Mouse (Mus musculus): ENCODE results near the gene Snf8. TPM values are rescaled to one million over a fixed set of nuclear protein-coding genes. Genes with fewer than 3 reads are reported as not detected.
A peak's percentile ranks its signal among the peaks of the same experiment; 100 is the strongest.

Gene Snf8
- polyA plus RNA-seq, 1 experiment: 28.7 TPM

GRCm38 (mm10) chr11:96092674-96093291 lies 58.1 kb downstream of the Snf8 start:
- Histone ChIP-seq H3K27me3 (ENCODE audit: control insufficient read depth, insufficient read depth, low read length) (no peaks in the 10 kb centered on the region), H3K27ac (ENCODE audit: control insufficient read depth, insufficient read depth, low read length) (no peak overlapping the region), H3K4me3 (ENCODE audit: control insufficient read depth, insufficient read depth, low read length) (no peak overlapping the region), H3K4me1 (replicated peaks; ENCODE audit: control insufficient read depth, insufficient read depth, low read length) (no peaks in the 10 kb centered on the region), H3K36me3 (ENCODE audit: control insufficient read depth, insufficient read depth, low read length) (no peaks in the 10 kb centered on the region)
- no peak for DNase-seq
- TF ChIP-seq CTCF (IDR thresholded peaks at IDR 0.05; ENCODE audit: borderline replicate concordance, control insufficient read depth, extremely low read depth, insufficient read depth, low read length, poor library complexity) (no peak), POLR2A (IDR thresholded peaks at IDR 0.05; ENCODE audit: control insufficient read depth, extremely low read depth, insufficient read depth, low read length, poor library complexity) (no peak)
- 50% methylated on average over 7 of the region's 7 CpGs for WGBS

- H3K4me3 ChIP-seq (ENCODE audit: control insufficient read depth, insufficient read depth, low read length): no peak overlapping the region
- no peak overlapping the region; the same call in 1 of the 2 replicates for H3K27ac ChIP-seq (ENCODE audit: control insufficient read depth, insufficient read depth, low read length)
- WGBS: 5% methylated on average over 3 of the region's 3 CpGs
- H3K4me1 ChIP-seq (replicated peaks; ENCODE audit: control insufficient read depth, insufficient read depth, low read length): no peaks in the 10 kb centered on the region
- no peaks in the 10 kb centered on the region for H3K36me3 ChIP-seq (ENCODE audit: control insufficient read depth, insufficient read depth, low read length)
- TF ChIP-seq CTCF (IDR thresholded peaks at IDR 0.05; ENCODE audit: borderline replicate concordance, control insufficient read depth, extremely low read depth, insufficient read depth, low read length, poor library complexity) (no peak), POLR2A (IDR thresholded peaks at IDR 0.05; ENCODE audit: control insufficient read depth, extremely low read depth, insufficient read depth, low read length, poor library complexity) (no peak)
- peak; percentile 35 for DNase-seq
- no peaks in the 10 kb centered on the region for H3K27me3 ChIP-seq (ENCODE audit: control insufficient read depth, insufficient read depth, low read length)
Measured at GRCm38 (mm10) chr11:96093361-96093760, 58.7 kb downstream of the Snf8 start.

Other genes starting within 250 kb of the Snf8 start
- gene Phospho1, start 210.4 kb upstream of the Snf8 start, polyA plus RNA-seq (2012; rRNA removed): 24.9 and 42.7 TPM in 2 replicates
- 28.6 and 32.5 TPM in 2 replicates for gene Gngt2, start 197.7 kb upstream of the Snf8 start, polyA plus RNA-seq (2012; rRNA removed)
- gene Abi3, start 192.4 kb upstream of the Snf8 start, polyA plus RNA-seq (2012; rRNA removed): 606 and 690 TPM in 2 replicates
- gene B4galnt2, start 120.0 kb upstream of the Snf8 start, polyA plus RNA-seq (2012; rRNA removed): not detected in 2 replicates
- 0.01 and 0.13 TPM in 2 replicates for gene Igf2bp1, start 28.9 kb upstream of the Snf8 start, polyA plus RNA-seq (2012; rRNA removed)
- 0.26 and 0.86 TPM in 2 replicates for gene Gip, start 10.3 kb upstream of the Snf8 start, polyA plus RNA-seq (2012; rRNA removed)
- gene Ube2z, start 30.5 kb downstream of the Snf8 start, polyA plus RNA-seq (2012; rRNA removed): 43.3 and 47.9 TPM in 2 replicates
- gene Atp5g1, start 40.8 kb downstream of the Snf8 start, polyA plus RNA-seq (2012; rRNA removed): 330 and 650 TPM in 2 replicates
- not detected in 2 replicates for gene Calcoco2, start 77.1 kb downstream of the Snf8 start, polyA plus RNA-seq (2012; rRNA removed)
- gene Ttll6, start 98.9 kb downstream of the Snf8 start, polyA plus RNA-seq (2012; rRNA removed): 0.17 and 0.28 TPM in 2 replicates
- gene Hoxb13, start 159.4 kb downstream of the Snf8 start, polyA plus RNA-seq (2012; rRNA removed): 0.40 and 0.59 TPM in 2 replicates
- 0.09 and 0.22 TPM in 2 replicates for gene Hoxb9, start 236.6 kb downstream of the Snf8 start, polyA plus RNA-seq (2012; rRNA removed)
- 0.09 and 0.20 TPM in 2 replicates for gene Hoxb8, start 247.0 kb downstream of the Snf8 start, polyA plus RNA-seq (2012; rRNA removed)

All from thymus, adult 2 months (tissue).